Mouse (Mus musculus) forebrain, embryonic 11.5 days (tissue): ENCODE results near the gene Cmip. TPM values are rescaled to one million over a fixed set of nuclear protein-coding genes. Genes with fewer than 3 reads are reported as not detected.

Experiments used
- ATAC-seq: fragments of 200-750 bp; cut with Nextera tagmentation; replicated peaks from 2 replicates; pipeline ENCODE4 v1.8.0; 2017; ENCODE audit warnings: moderate TSS enrichment; ENCODE audit not compliant: low FRiP score
- DNase-seq: peaks from one replicate; pipeline ENCODE4 v3.0.0-alpha.2; 2017; ENCODE audit warnings: low spot score
- H3K27ac ChIP-seq: fragments of 300-500 bp; sonication (generic); 2 replicates; pipeline ENCODE4 v1.5.1; 2014; ENCODE audit warnings: low read depth, low read length
- H3K27me3 ChIP-seq: fragments of 300-500 bp; sonication (generic); 2 replicates; pipeline ENCODE4 v1.6.1; 2014; ENCODE audit warnings: mild to moderate bottlenecking, low read length, mixed read lengths; ENCODE audit not compliant: control insufficient read depth, insufficient read depth
- H3K36me3 ChIP-seq: fragments of 300-500 bp; sonication (generic); 2 replicates; pipeline ENCODE4 v1.6.1; 2014; ENCODE audit warnings: mild to moderate bottlenecking, low read length, moderate library complexity, mixed read lengths; ENCODE audit not compliant: control insufficient read depth, insufficient read depth
- H3K4me1 ChIP-seq: fragments of 300-500 bp; sonication (generic); replicated peaks from 2 replicates; pipeline ENCODE4 v1.6.1; 2014; ENCODE audit warnings: low read length, mixed read lengths; ENCODE audit not compliant: control insufficient read depth, insufficient read depth
- H3K4me2 ChIP-seq: fragments of 300-500 bp; sonication (generic); 2 replicates; pipeline ENCODE4 v1.6.1; 2014; ENCODE audit warnings: low read depth, mild to moderate bottlenecking, low read length, moderate library complexity, mixed read lengths; ENCODE audit not compliant: severe bottlenecking
- H3K4me3 ChIP-seq: fragments of 300-500 bp; sonication (generic); 2 replicates; pipeline ENCODE4 v1.5.1; 2014; ENCODE audit warnings: low read depth, low read length
- H3K9ac ChIP-seq: fragments of 300-500 bp; sonication (generic); 2 replicates; pipeline ENCODE4 v1.6.1; 2014; ENCODE audit warnings: low read length
- H3K9me3 ChIP-seq: fragments of 300-500 bp; sonication (generic); 2 replicates; pipeline ENCODE4 v1.6.1; 2016; ENCODE audit warnings: low read length, mixed read lengths; ENCODE audit not compliant: control insufficient read depth
- WGBS: fragments of 180-500 bp; shearing (Covaris S2); extraction: QIAGEN DNeasy Blood & Tissue Kit; methylation state at CpG from one replicate; pipeline ENCODE4 v1.1.7; 2014; 5-methylcytosine and 5-hydroxymethylcytosine counted together
- polyA plus RNA-seq: library from polyadenylated mRNA; unstranded; fragments of >200 nt; fragmentation: Nextera tagmentation; extraction: Ambion mirVana; gene quantifications from 2 replicates; pipeline ENCODE4 v1.2.1, GENCODE M21; 2014

The Cmip gene
- polyA plus RNA-seq, 1 experiment from 2014 or later: 30.5 TPM

- no peak overlapping the region for H3K9ac ChIP-seq
- no peak overlapping the region for H3K4me3 ChIP-seq
- no peaks in the 10 kb centered on the region for H3K36me3 ChIP-seq
- H3K4me2 ChIP-seq: no peak overlapping the region
- H3K9me3 ChIP-seq: no peaks in the 10 kb centered on the region
- H3K4me1 ChIP-seq: peaks cover 8% of the 10 kb centered on the region
- no peak for ATAC-seq
- 93% methylated on average over 11 of the region's 11 CpGs for WGBS
- DNase-seq: no peak
- no peaks in the 10 kb centered on the region for H3K27me3 ChIP-seq
- no peak overlapping the region for H3K27ac ChIP-seq
Measured at GRCm38 (mm10) chr8:117345376-117345775, 88.5 kb downstream of the Cmip start.

GRCm38 (mm10) chr8:117347556-117347955, 90.7 kb downstream of the Cmip start:
- peaks cover 8% of the 10 kb centered on the region for H3K4me1 ChIP-seq
- no peak overlapping the region for H3K27ac ChIP-seq
- no peaks in the 10 kb centered on the region for H3K27me3 ChIP-seq
- 80% methylated on average over 4 of the region's 4 CpGs for WGBS
- H3K9ac ChIP-seq: no peak overlapping the region
- H3K4me3 ChIP-seq: no peak overlapping the region
- DNase-seq (no peak), ATAC-seq (no peak)
- no peaks in the 10 kb centered on the region for H3K9me3 ChIP-seq
- H3K36me3 ChIP-seq: no peaks in the 10 kb centered on the region
- no peak overlapping the region for H3K4me2 ChIP-seq

GRCm38 (mm10) chr8:117348718-117349394, 92.0 kb downstream of the Cmip start:
- no peaks in the 10 kb centered on the region for H3K36me3 ChIP-seq
- H3K4me2 ChIP-seq: no peak overlapping the region
- no peak overlapping the region for H3K27ac ChIP-seq
- H3K4me3 ChIP-seq: no peak overlapping the region
- H3K9ac ChIP-seq: no peak overlapping the region
- DNase-seq: no peak
- 66% methylated on average over 11 of the region's 11 CpGs for WGBS
- H3K9me3 ChIP-seq: no peaks in the 10 kb centered on the region
- no peak; the same call in 1 of the 2 replicates for ATAC-seq
- H3K27me3 ChIP-seq: no peaks in the 10 kb centered on the region
- peaks cover 8% of the 10 kb centered on the region; the same call in 1 of the 2 replicates for H3K4me1 ChIP-seq

- Histone ChIP-seq H3K4me2 (no peak overlapping the region), H3K36me3 (no peaks in the 10 kb centered on the region), H3K4me3 (no peak overlapping the region), H3K9me3 (no peaks in the 10 kb centered on the region), H3K9ac (no peak overlapping the region), H3K4me1 (peaks cover 8% of the 10 kb centered on the region; the same call in 1 of the 2 replicates), H3K27ac (no peak overlapping the region), H3K27me3 (no peaks in the 10 kb centered on the region)
- 92% methylated on average over 4 of the region's 4 CpGs for WGBS
- no peak for ATAC-seq
- DNase-seq: no peak
Measured at GRCm38 (mm10) chr8:117349541-117349940, 92.7 kb downstream of the Cmip start.

GRCm38 (mm10) chr8:117352098-117352497, 95.2 kb downstream of the Cmip start:
- Histone ChIP-seq H3K4me3 (no peak overlapping the region), H3K4me1 (peaks cover 8% of the 10 kb centered on the region; the same call in 1 of the 2 replicates), H3K27me3 (no peaks in the 10 kb centered on the region), H3K4me2 (no peak overlapping the region), H3K27ac (no peak overlapping the region), H3K36me3 (no peaks in the 10 kb centered on the region), H3K9me3 (no peaks in the 10 kb centered on the region), H3K9ac (no peak overlapping the region)
- 94% methylated on average over 4 of the region's 4 CpGs for WGBS
- no peak for DNase-seq
- no peak for ATAC-seq

- no peaks in the 10 kb centered on the region for H3K9me3 ChIP-seq
- H3K4me3 ChIP-seq: no peak overlapping the region
- H3K4me1 ChIP-seq: no peaks in the 10 kb centered on the region
- no peak overlapping the region for H3K4me2 ChIP-seq
- H3K27me3 ChIP-seq: no peaks in the 10 kb centered on the region
- ATAC-seq (no peak), DNase-seq (no peak)
- no peaks in the 10 kb centered on the region for H3K36me3 ChIP-seq
- H3K9ac ChIP-seq: no peak overlapping the region
- H3K27ac ChIP-seq: no peak overlapping the region
- 78% methylated on average over 12 of the region's 12 CpGs for WGBS
Measured at GRCm38 (mm10) chr8:117355111-117355831, 98.4 kb downstream of the Cmip start.

GRCm38 (mm10) chr8:117356109-117356672, 99.3 kb downstream of the Cmip start:
- H3K36me3 ChIP-seq: no peaks in the 10 kb centered on the region
- H3K27ac ChIP-seq: no peak overlapping the region
- H3K4me3 ChIP-seq: no peak overlapping the region

GRCm38 (mm10) chr8:117357491-117358467, 100.9 kb downstream of the Cmip start:
- H3K27me3 ChIP-seq: no peaks in the 10 kb centered on the region
- WGBS: 96% methylated on average over 16 of the region's 16 CpGs

More at GRCm38 (mm10) chr8:117356109-117356672, 99.3 kb downstream of the Cmip start:
- Histone ChIP-seq H3K9ac (no peak overlapping the region), H3K9me3 (no peaks in the 10 kb centered on the region), H3K4me1 (no peaks in the 10 kb centered on the region), H3K4me2 (no peak overlapping the region), H3K27me3 (no peaks in the 10 kb centered on the region)
- DNase-seq (no peak), ATAC-seq (no peak)
- WGBS: 92% methylated on average over 13 of the region's 13 CpGs

More at GRCm38 (mm10) chr8:117357491-117358467, 100.9 kb downstream of the Cmip start:
- no peak overlapping the region for H3K9ac ChIP-seq
- no peak for ATAC-seq
- H3K4me2 ChIP-seq: no peak overlapping the region
- no peaks in the 10 kb centered on the region for H3K9me3 ChIP-seq
- no peak overlapping the region for H3K4me3 ChIP-seq
- H3K27ac ChIP-seq: no peak overlapping the region
- no peaks in the 10 kb centered on the region for H3K36me3 ChIP-seq
- no peak for DNase-seq
- no peaks in the 10 kb centered on the region for H3K4me1 ChIP-seq
